Mouse (Mus musculus): ENCODE measurements around the gene Mfsd14a.

GRCm38 (mm10) chr3:116701601-116702000 is 39.1 kb upstream of the Mfsd14a start:
- no peak for TF ChIP-seq POLR2A (IDR thresholded peaks at IDR 0.05; ENCODE audit: insufficient read length, low read depth)
- TF ChIP-seq USF1 (IDR thresholded peaks at IDR 0.05; ENCODE audit: low read depth): no peak
- TF ChIP-seq MAX (IDR thresholded peaks at IDR 0.05; ENCODE audit: low read depth): no peak
- TF ChIP-seq TCF12 (IDR thresholded peaks at IDR 0.05; ENCODE audit: insufficient read depth, poor library complexity, severe bottlenecking): no peak

All from myocyte (in vitro differentiated cells).